Mouse (Mus musculus) intestine, embryonic 14.5 days (tissue): ENCODE measurements around the gene Mgat4c. TPM values are rescaled to one million over a fixed set of nuclear protein-coding genes. Genes with fewer than 3 reads are reported as not detected.
"Not testable (repeated sequence)": the region's sequence is repeated elsewhere in the genome, so short reads cannot be mapped to it uniquely, and the experiment has no call there.

ENCODE experiments used
- ATAC-seq: fragments of 200-750 bp; cut with Nextera tagmentation; replicated peaks from 2 replicates; pipeline ENCODE4 v1.8.0; 2017; ENCODE audit warnings: low read depth, moderate number of reproducible peaks, moderate TSS enrichment, moderate library complexity; ENCODE audit not compliant: low FRiP score, low TSS enrichment
- DNase-seq: peaks from one replicate; pipeline ENCODE4 v3.0.0-alpha.2; 2018; ENCODE audit warnings: low spot score
- H3K27ac ChIP-seq: fragments of 300-500 bp; sonication (generic); 2 replicates; pipeline ENCODE4 v1.5.1; 2014; ENCODE audit warnings: low read depth, mild to moderate bottlenecking, control low read depth
- H3K27me3 ChIP-seq: fragments of 300-500 bp; sonication (generic); replicated peaks from 2 replicates; pipeline ENCODE4 v1.6.1; 2014; ENCODE audit warnings: low read length, control low read depth; ENCODE audit not compliant: control insufficient read depth, insufficient read depth
- H3K36me3 ChIP-seq: fragments of 300-500 bp; sonication (generic); 2 replicates; pipeline ENCODE4 v1.6.1; 2014; ENCODE audit warnings: low read length, control low read depth; ENCODE audit not compliant: control insufficient read depth, insufficient read depth
- H3K4me1 ChIP-seq: fragments of 300-500 bp; sonication (generic); replicated peaks from 2 replicates; pipeline ENCODE4 v1.6.1; 2014; ENCODE audit warnings: low read length, control low read depth, mixed read lengths; ENCODE audit not compliant: control insufficient read depth, insufficient read depth
- H3K4me2 ChIP-seq: fragments of 300-500 bp; sonication (generic); 2 replicates; pipeline ENCODE4 v1.6.1; 2014; ENCODE audit warnings: low read length
- H3K4me3 ChIP-seq: fragments of 300-500 bp; sonication (generic); 2 replicates; pipeline ENCODE4 v1.5.1; 2014; ENCODE audit warnings: low read depth, low read length, control low read depth, mixed read lengths
- H3K9ac ChIP-seq: fragments of 300-500 bp; sonication (generic); 2 replicates; pipeline ENCODE4 v1.6.1; 2014; ENCODE audit warnings: mild to moderate bottlenecking, low read length
- H3K9me3 ChIP-seq: fragments of 300-500 bp; sonication (generic); 2 replicates; pipeline ENCODE4 v1.6.1; 2016; ENCODE audit warnings: low read length, control low read depth; ENCODE audit not compliant: control insufficient read depth
- WGBS: fragments of 180-500 bp; shearing (Covaris S2); extraction: QIAGEN DNeasy Blood & Tissue Kit; methylation state at CpG from one replicate; pipeline ENCODE4 v1.1.7; 2014; 5-methylcytosine and 5-hydroxymethylcytosine counted together
- polyA plus RNA-seq: library from polyadenylated mRNA; unstranded; fragments of >200 nt; fragmentation: Nextera tagmentation; extraction: Ambion mirVana; gene quantifications from 2 replicates; pipeline ENCODE4 v1.2.1, GENCODE M21; 2014

Gene Mgat4c
- polyA plus RNA-seq, 1 experiment from 2014 or later: 3.7 TPM

- no peaks in the 10 kb centered on the region for H3K4me1 ChIP-seq
- H3K27me3 ChIP-seq: no peaks in the 10 kb centered on the region
- H3K9me3 ChIP-seq: no peaks in the 10 kb centered on the region
- H3K4me3 ChIP-seq: no peak overlapping the region
- no peak overlapping the region for H3K4me2 ChIP-seq
- ATAC-seq (no peak), DNase-seq (no peak)
- no peaks in the 10 kb centered on the region for H3K36me3 ChIP-seq
- no peak overlapping the region for H3K9ac ChIP-seq
- no peak overlapping the region for H3K27ac ChIP-seq
- 74% methylated on average over 5 of the region's 5 CpGs for WGBS
Measured at GRCm38 (mm10) chr10:102365685-102366381, 684.5 kb downstream of the Mgat4c start.

GRCm38 (mm10) chr10:102370576-102370975, 689.3 kb downstream of the Mgat4c start:
- no peaks in the 10 kb centered on the region for H3K36me3 ChIP-seq
- 83% methylated on average over 1 of the region's 1 CpGs for WGBS
- H3K27me3 ChIP-seq: no peaks in the 10 kb centered on the region
- ATAC-seq: no peak
- no peaks in the 10 kb centered on the region for H3K9me3 ChIP-seq
- H3K4me1 ChIP-seq: no peaks in the 10 kb centered on the region
- no peak overlapping the region for H3K4me3 ChIP-seq
- no peak for DNase-seq
- no peak overlapping the region for H3K9ac ChIP-seq
- no peak overlapping the region for H3K27ac ChIP-seq
- no peak overlapping the region for H3K4me2 ChIP-seq

- no peak for DNase-seq
- Histone ChIP-seq H3K4me1 (no peaks in the 10 kb centered on the region), H3K4me2 (no peak overlapping the region), H3K27ac (no peak overlapping the region), H3K9ac (no peak overlapping the region), H3K4me3 (no peak overlapping the region), H3K36me3 (no peaks in the 10 kb centered on the region), H3K27me3 (no peaks in the 10 kb centered on the region), H3K9me3 (no peaks in the 10 kb centered on the region)
- no peak for ATAC-seq
Measured at GRCm38 (mm10) chr10:102372111-102372510, 690.8 kb downstream of the Mgat4c start.

GRCm38 (mm10) chr10:102374061-102374460, 692.8 kb downstream of the Mgat4c start:
- ATAC-seq: peak; percentile 95
- Histone ChIP-seq H3K4me2 (no peak overlapping the region), H3K27me3 (no peaks in the 10 kb centered on the region), H3K9me3 (no peaks in the 10 kb centered on the region), H3K36me3 (no peaks in the 10 kb centered on the region), H3K27ac (no peak overlapping the region), H3K4me1 (no peaks in the 10 kb centered on the region), H3K9ac (no peak overlapping the region), H3K4me3 (no peak overlapping the region)
- 66% methylated on average over 4 of the region's 4 CpGs for WGBS
- DNase-seq: no peak

GRCm38 (mm10) chr10:102377377-102377776, 696.1 kb downstream of the Mgat4c start:
- Histone ChIP-seq H3K27ac (no peak overlapping the region), H3K27me3 (no peaks in the 10 kb centered on the region), H3K9me3 (no peaks in the 10 kb centered on the region), H3K9ac (no peak overlapping the region), H3K4me1 (no peaks in the 10 kb centered on the region), H3K36me3 (no peaks in the 10 kb centered on the region), H3K4me2 (no peak overlapping the region), H3K4me3 (no peak overlapping the region)
- ATAC-seq (no peak), DNase-seq (no peak)
- 67% methylated on average over 4 of the region's 4 CpGs for WGBS

GRCm38 (mm10) chr10:102389223-102389622, 707.9 kb downstream of the Mgat4c start:
- Histone ChIP-seq H3K4me1 (no peaks in the 10 kb centered on the region), H3K27me3 (no peaks in the 10 kb centered on the region), H3K9ac (no peak overlapping the region), H3K9me3 (no peaks in the 10 kb centered on the region), H3K4me2 (no peak overlapping the region), H3K36me3 (no peaks in the 10 kb centered on the region), H3K27ac (no peak overlapping the region), H3K4me3 (no peak overlapping the region)
- no peak for ATAC-seq
- whole genome bisulfite sequencing: 85% methylated on average over 1 of the region's 1 CpGs
- DNase-seq: no peak

- H3K36me3 ChIP-seq: no peaks in the 10 kb centered on the region
- H3K4me1 ChIP-seq: no peaks in the 10 kb centered on the region
- H3K9me3 ChIP-seq: no peaks in the 10 kb centered on the region
- no peaks in the 10 kb centered on the region for H3K27me3 ChIP-seq
- no peak overlapping the region for H3K4me2 ChIP-seq
- no peak overlapping the region for H3K4me3 ChIP-seq
- no peak overlapping the region for H3K27ac ChIP-seq
- 72% methylated on average over 2 of the region's 2 CpGs for WGBS
- ATAC-seq: no peak
- no peak overlapping the region for H3K9ac ChIP-seq
- no peak for DNase-seq
Measured at GRCm38 (mm10) chr10:102417654-102418272, 736.5 kb downstream of the Mgat4c start.

- WGBS: 6% methylated on average over 5 of the region's 7 CpGs
- not testable (repeated sequence) for H3K9ac ChIP-seq, H3K36me3 ChIP-seq, H3K27me3 ChIP-seq, H3K9me3 ChIP-seq, DNase-seq, H3K4me3 ChIP-seq, H3K4me1 ChIP-seq, H3K27ac ChIP-seq
- H3K4me2 ChIP-seq: peak overlapping the region; percentile 38; the same call in 1 of the 2 replicates
- ATAC-seq: peak; percentile 74
Measured at GRCm38 (mm10) chr10:102435048-102435447, 753.8 kb downstream of the Mgat4c start.

- H3K27me3 ChIP-seq, H3K9me3 ChIP-seq, H3K4me3 ChIP-seq, H3K27ac ChIP-seq, DNase-seq, H3K4me1 ChIP-seq, H3K36me3 ChIP-seq, H3K9ac ChIP-seq: not testable (repeated sequence)
- 0 out of 2 replicates have a peak, but pooled peaks have one; percentile 36 for ATAC-seq
- 33% methylated on average over 6 of the region's 6 CpGs for WGBS
- H3K4me2 ChIP-seq: peak overlapping the region; percentile 38
Measured at GRCm38 (mm10) chr10:102435467-102435866, 754.2 kb downstream of the Mgat4c start.
